ENCODE assay signal across 9 mouse cellular contexts in the genomic region with DNA sequence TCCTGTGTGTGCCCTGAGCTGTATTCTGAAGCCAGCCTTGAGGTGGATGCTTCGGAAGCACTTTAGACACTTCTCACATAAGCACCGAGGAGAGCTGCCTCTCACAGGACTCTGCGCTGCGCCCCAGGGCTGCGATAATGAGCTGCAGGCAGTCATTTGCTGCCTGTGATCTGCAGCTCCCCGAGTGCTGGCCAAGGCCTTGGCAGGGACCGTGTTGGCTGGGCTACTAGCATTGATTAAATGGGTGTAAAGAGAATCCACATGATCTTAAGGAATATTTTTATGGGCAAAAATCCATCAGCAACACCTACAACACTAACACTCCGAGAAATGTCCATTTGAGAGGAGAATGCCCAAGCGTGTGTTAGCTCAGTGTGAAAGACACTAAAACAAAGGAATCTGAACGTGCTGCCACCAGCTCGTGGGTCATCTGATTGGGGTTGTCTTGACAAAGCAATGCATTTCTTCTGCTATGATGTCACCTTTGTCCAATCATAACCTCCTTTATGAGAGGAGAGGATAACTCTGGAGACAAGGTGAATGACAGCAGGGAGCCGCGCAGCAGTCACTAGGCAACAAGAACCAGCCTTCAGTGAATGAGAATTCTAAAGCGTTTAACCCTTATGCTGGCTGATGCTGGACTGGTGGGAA. TPM values are rescaled to one million over a fixed set of nuclear protein-coding genes. Genes with fewer than 3 reads are reported as not detected.
A peak's percentile ranks its signal among the peaks of the same experiment; 100 is the strongest.
DNase-seq lines count a peak whose midpoint lies in the region; TF ChIP-seq lines count a peak whose summit lies in the region.
"Had no signal": no experiment of that assay in that cellular context is flagged by ENCODE, and none has a peak within 500 bp of the region (broad histone marks: within the 10 kb centered on the region; RNA-seq: fewer than 3 reads in every experiment).

No protein-coding gene starts in this region.

- no peak overlapping the region for H3K9ac ChIP-seq in heart, adult 2 months (ENCODE audit: low read depth, low read length)

- peak overlapping the region; percentile 31 for H3K4me3 ChIP-seq in hindbrain, embryonic 10.5 days
- H3K4me3 ChIP-seq in heart, adult 2 months: no peak overlapping the region

- TF ChIP-seq CTCF in heart, adult 2 months (IDR thresholded peaks at IDR 0.05): no peak

- no peak for TF ChIP-seq EP300 in heart, adult 2 months (IDR thresholded peaks at IDR 0.05; ENCODE audit: insufficient read depth, low read depth, low read length)

- peak; percentile 69 for DNase-seq in brain, embryonic 18.5 days (ENCODE audit: low read depth, low spot score)
- DNase-seq in cerebellum, postnatal 25 days: peak; percentile 75 to 81
- DNase-seq in hindbrain, embryonic 10.5 days (ENCODE audit: low spot score): peak; percentile 59
- DNase-seq in left cerebral cortex, postnatal 36 days (ENCODE audit: low spot score in 2 of 2): peak; percentile 38 to 42
- peak; percentile 76 to 84 for DNase-seq in right cerebral cortex, postnatal 10 days (ENCODE audit: low spot score in 2 of 2)
- no peak for DNase-seq in spleen, adult 12 weeks (ENCODE audit: low spot score)
- DNase-seq in spleen, postnatal 36 days (ENCODE audit: low spot score in 2 of 2): no peak
- no peak for DNase-seq in heart, adult 2 months

- WGBS in hindbrain, embryonic 10.5 days: 47% methylated on average over 14 of the region's 14 CpGs
- 61% methylated on average over 14 of the region's 14 CpGs for WGBS in heart, adult 2 months

- peak overlapping the region; percentile 86 for H3K27ac ChIP-seq in hindbrain, embryonic 10.5 days
- H3K27ac ChIP-seq in heart, adult 2 months: no peak overlapping the region

- no peaks in the 10 kb centered on the region for H3K27me3 ChIP-seq in hindbrain, embryonic 10.5 days (ENCODE audit: insufficient read depth, poor library complexity, severe bottlenecking)
- no peaks in the 10 kb centered on the region for H3K27me3 ChIP-seq in heart, adult 2 months (ENCODE audit: control insufficient read depth, insufficient read depth, low read length)
- H3K27me3 ChIP-seq: Patski had no signal

- no peaks in the 10 kb centered on the region for H3K79me2 ChIP-seq in heart, adult 2 months (replicated peaks; ENCODE audit: control insufficient read depth, insufficient read depth, low read length)

- H3K36me3 ChIP-seq in hindbrain, embryonic 10.5 days: peaks cover 26% of the 10 kb centered on the region
- no peaks in the 10 kb centered on the region for H3K36me3 ChIP-seq in heart, adult 2 months (ENCODE audit: control insufficient read depth, insufficient read depth, low read length)

- intact Hi-C loops in left cerebral cortex, postnatal 36 days (cut with DNase I): no loop called here
- intact Hi-C loops in heart, adult 2 months (cut with DNase I): no loop called here

- H3K4me1 ChIP-seq in hindbrain, embryonic 10.5 days (replicated peaks): peaks cover 21% of the 10 kb centered on the region
- no peaks in the 10 kb centered on the region; the same call in 1 of the 2 replicates for H3K4me1 ChIP-seq in heart, adult 2 months (ENCODE audit: control insufficient read depth, insufficient read depth, low read length)

- no peaks in the 10 kb centered on the region for H3K9me3 ChIP-seq in hindbrain, embryonic 10.5 days

- TF ChIP-seq POLR2A in heart, adult 2 months (IDR thresholded peaks at IDR 0.05; ENCODE audit: insufficient read depth, low read depth, low read length): no peak

RNA-seq across cellular contexts. Expression of gene Ppp1r21, which starts 35.7 kb away (rescaled TPM):
- 18.3 and 18.9 TPM in 2 replicates for polyA plus RNA-seq in hindbrain, embryonic 10.5 days (2016; fragmentation: Nextera tagmentation; extraction: Ambion mirVana)
- total RNA-seq in left cerebral cortex, postnatal 36 days (2021): 10 to 100 TPM; 79.7 to 81.5 TPM
- 1 to 10 TPM; 8.8 to 9.9 TPM for total RNA-seq in heart, adult 2 months (2021)
- polyA plus RNA-seq in heart, adult 2 months (2012; rRNA removed): 9.2 and 14.1 TPM in 2 replicates

RNA-seq across cellular contexts. Expression of gene Foxn2, which starts 53.7 kb away (rescaled TPM):
- 10.3 and 14.9 TPM in 2 replicates for polyA plus RNA-seq in hindbrain, embryonic 10.5 days (2016; fragmentation: Nextera tagmentation; extraction: Ambion mirVana)
- total RNA-seq in left cerebral cortex, postnatal 36 days (2021): 10 to 100 TPM; 14.1 to 14.5 TPM
- total RNA-seq in heart, adult 2 months (2021): 1 to 10 TPM; 7.4 to 9.4 TPM
- polyA plus RNA-seq in heart, adult 2 months (2012; rRNA removed): 2.6 and 2.8 TPM in 2 replicates

Comparison
In these comparisons a context has a peak if more than half of its experiments do, and no peak if none do; other contexts are left out.
1. DNase-seq: peak in brain, embryonic 18.5 days (single experiment), cerebellum, postnatal 25 days (2 of 2), hindbrain, embryonic 10.5 days (single experiment), left cerebral cortex, postnatal 36 days (2 of 2) and right cerebral cortex, postnatal 10 days (2 of 2); none in spleen, adult 12 weeks (single experiment), spleen, postnatal 36 days (0 of 2) and heart, adult 2 months (0 of 2).
2. RNA of gene Ppp1r21, which starts 35.7 kb away (total RNA-seq): 79.7 to 81.5 TPM in left cerebral cortex, postnatal 36 days; 8.8 to 9.9 TPM in heart, adult 2 months; every median in the first group is over 4 times any median in the second.